Mouse (Mus musculus) gastrocnemius, postnatal 10 days (tissue): ENCODE results near the gene Pkd1l1. TPM values are rescaled to one million over a fixed set of nuclear protein-coding genes. Genes with fewer than 3 reads are reported as not detected.

Experiments
- DNase-seq: peaks from one replicate; pipeline ENCODE4 v3.0.0; 2021; ENCODE audit warnings: mixed read lengths
- total RNA-seq, 2 experiments: library from RNA; stranded (reverse); gene quantifications; 2 replicates each; pipeline ENCODE4 v1.2.3; 2021

The Pkd1l1 gene
- total RNA-seq, 2 experiments from 2014 or later: 0.05 to 0.12 TPM

- no peak for DNase-seq
These were observed 36.5 kb downstream of the Pkd1l1 start for GRCm38 (mm10) chr11:8936431-8937110.

GRCm38 (mm10) chr11:8916081-8916671, 56.9 kb downstream of the Pkd1l1 start:
- DNase-seq: no peak

DNA sequence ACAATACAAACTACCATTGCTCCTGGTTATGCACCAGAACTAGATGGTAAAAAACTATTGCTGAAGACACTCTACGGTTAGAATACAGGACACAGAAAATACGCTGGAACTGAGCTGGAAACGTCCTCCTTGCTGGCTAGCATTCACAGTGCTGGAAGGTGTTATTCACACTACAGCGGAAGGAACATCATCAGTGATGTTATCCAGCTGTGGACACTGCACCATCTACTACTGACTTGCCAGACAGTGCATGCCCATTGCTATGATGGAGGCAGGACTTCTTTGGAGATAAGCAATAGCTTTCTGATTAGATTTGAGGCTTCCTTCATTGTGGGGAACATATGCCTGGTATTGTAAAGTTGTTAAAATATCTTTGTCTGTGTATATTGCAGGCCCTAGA, 90.3 kb downstream of the Pkd1l1 start:
- DNase-seq: no peak

DNA sequence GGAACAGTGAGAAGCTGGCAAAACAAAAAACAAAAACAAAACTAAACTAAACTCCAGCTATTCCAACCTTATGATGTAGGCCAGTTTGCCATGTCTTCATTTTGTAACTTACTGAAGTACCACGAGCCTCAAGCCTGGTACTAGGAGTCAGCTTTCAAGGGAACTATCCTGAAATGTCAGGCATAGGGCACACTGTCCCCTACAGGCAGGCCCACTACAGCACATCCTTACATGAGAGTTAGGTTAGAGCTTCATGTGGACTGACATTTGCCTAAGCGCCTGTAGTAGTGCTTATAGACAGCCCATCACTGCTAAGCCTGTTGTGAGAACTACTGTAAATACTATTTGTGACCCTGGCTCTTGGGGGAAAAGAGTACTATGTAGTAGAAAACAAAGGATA, 91.5 kb downstream of the Pkd1l1 start:
- DNase-seq: no peak

DNA sequence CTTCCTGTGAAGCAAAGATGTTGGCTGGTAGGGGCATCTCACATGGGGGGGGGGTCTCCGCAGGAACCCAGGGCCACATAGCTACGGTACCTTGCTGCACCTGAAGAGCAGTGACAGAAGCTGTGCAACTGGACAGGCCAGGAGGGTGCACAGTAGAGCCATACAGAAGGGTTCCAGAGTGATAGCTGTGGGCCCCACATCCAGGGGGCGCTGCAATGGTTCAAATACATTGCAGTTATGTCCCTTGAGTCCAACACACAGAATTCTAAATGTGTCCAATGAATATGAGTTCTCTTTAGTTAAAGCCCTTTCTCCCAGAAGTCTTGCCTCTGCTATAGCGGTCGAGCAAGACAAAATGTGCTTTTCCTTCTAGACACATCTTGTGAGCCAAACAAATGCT, 103.0 kb downstream of the Pkd1l1 start:
- DNase-seq: no peak

GRCm38 (mm10) chr11:8866021-8866420, 107.0 kb downstream of the Pkd1l1 start:
- no peak for DNase-seq

DNA sequence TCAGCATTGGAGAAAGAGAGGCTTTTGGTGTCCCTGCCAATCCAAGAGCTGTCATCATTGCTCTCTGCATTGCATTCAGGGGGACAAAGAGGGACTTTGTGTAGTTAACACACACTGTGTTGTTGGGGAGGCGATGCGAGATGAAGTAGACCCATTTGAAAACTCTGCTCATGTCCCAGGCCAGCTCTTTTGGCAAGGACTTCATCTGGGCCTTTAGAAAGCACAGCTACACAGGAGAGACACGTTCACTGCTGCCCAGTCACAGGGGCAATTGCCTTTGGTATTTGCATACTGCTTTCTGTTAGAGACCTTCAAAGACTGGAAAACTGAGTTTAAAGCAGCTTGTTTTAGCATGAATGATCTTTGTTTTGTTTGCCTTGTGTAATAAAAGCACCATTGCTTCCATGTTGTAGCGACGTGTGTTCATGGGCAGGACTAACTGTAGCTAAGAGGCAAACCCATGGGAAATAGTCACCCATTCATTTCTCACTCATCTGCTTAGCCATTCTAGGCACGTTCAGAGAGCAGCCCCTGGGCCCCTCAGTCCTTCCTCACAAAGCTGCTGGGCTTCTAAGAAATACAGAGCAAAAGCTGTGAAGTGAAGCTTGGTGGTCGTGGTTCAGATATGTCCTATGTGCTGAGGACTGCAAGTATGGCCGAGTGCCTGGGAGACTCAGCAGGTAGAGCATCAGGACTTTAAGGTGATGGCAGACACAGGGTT, 109.0 kb downstream of the Pkd1l1 start:
- no peak for DNase-seq

GRCm38 (mm10) chr11:8862426-8862825, 110.6 kb downstream of the Pkd1l1 start:
- no peak for DNase-seq

DNA sequence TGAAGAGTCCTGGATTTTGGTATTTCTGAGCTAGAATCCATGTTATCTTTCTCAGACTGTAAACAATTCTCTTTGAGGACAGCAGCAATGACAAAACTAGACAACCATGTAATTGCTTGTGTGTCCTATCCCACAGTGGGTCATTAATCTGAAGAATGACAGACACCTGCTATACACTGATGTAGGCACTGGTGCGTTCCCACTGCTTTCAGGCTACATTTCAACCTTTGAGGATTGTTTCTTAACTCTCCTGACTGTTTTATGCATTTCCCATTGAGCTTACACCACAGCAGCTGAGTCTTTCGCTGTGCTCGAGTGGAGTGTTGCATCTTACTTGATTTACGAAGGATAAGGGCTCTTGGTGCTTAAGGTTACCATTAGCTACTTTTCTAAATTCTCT, 111.1 kb downstream of the Pkd1l1 start:
- DNase-seq: no peak

- DNase-seq: peak; percentile 16
These were observed 112.2 kb downstream of the Pkd1l1 start for GRCm38 (mm10) chr11:8860878-8861277.

DNA sequence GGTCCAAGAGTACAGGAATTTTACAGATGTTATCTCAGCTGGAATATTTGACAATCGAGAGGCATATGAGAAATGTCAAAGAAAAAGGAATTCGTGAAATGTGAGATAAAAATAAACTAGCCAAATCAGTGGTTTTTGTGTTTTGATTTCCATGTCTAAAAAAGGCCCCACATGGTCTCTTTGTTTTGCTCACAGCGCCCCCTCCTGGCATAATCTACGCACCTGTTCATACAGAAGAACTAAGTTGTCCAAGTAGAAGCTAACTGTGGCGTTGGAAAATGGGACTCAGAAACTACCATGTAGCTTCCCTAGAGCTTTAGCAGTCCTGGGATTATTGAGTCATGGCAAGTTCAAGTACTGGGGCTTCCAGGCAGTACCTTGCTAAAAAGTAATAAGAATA, 113.2 kb downstream of the Pkd1l1 start:
- peak; percentile 86 for DNase-seq

GRCm38 (mm10) chr11:8859041-8859440, 114.0 kb downstream of the Pkd1l1 start:
- DNase-seq: no peak

DNA sequence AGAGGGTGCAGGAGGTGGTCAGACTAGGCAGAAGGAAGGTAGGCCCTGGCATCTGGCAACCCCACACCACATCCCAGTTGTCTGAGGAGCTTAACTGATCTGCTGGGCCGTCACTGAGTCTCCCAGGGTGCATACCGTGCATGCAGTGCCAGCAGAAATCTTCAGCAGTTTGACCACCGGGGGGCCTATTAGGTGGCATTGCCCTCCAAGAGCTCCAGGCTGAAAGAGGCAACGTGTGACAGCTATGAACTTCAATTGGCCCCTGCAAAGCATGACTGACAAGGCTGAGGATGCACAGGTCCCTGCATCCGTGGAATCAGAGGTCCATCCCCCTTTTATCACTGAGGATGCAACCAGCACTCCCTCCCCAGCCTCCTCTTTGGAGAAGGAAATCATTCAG, 116.9 kb downstream of the Pkd1l1 start:
- DNase-seq: no peak

- no peak for DNase-seq
These were observed 125.0 kb downstream of the Pkd1l1 start for GRCm38 (mm10) chr11:8848049-8848448.

- DNase-seq: no peak
These were observed 125.4 kb downstream of the Pkd1l1 start for GRCm38 (mm10) chr11:8847627-8848026.

DNA sequence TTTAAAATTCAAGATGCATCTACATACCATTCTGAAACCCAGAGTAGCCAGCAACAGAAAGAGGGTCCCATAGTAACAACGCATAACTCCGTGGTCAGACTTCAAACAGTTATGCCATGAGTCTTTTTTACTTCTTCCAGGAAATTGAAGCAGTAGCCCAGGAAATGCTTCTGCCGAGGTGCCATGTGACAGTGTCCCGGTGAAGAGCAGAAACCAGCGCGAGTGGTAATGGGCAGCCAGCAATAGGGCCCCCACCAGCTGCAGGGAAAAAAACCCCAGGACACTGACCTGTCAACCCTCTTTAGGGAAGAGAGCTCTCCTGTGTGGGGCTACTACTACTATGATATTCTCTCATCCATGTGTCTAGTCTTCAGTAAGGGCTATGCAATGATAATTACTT, 136.9 kb downstream of the Pkd1l1 start:
- no peak for DNase-seq

DNA sequence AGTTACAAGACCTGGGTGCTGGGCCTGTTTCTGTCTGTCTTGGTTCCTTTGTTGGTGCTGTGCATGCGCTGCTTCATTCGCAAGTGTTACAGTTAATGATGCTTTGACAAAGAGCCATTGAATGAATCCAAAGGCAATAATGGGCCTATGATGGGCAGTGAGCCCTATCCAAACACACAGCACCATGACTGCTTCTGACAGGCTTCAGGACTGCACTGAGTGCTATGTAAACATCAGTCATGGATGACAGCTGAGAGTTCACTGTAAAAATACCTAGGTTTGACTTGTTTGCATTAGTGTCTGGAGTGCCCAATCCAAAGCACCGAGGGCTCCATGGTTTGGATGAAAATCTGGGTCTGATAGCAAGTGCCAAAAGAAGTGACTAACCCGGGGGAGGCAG, 138.9 kb downstream of the Pkd1l1 start:
- no peak for DNase-seq

- DNase-seq: no peak
These were observed 142.5 kb downstream of the Pkd1l1 start for GRCm38 (mm10) chr11:8830551-8830950.

GRCm38 (mm10) chr11:8829561-8829960, 143.5 kb downstream of the Pkd1l1 start:
- DNase-seq: no peak

DNA sequence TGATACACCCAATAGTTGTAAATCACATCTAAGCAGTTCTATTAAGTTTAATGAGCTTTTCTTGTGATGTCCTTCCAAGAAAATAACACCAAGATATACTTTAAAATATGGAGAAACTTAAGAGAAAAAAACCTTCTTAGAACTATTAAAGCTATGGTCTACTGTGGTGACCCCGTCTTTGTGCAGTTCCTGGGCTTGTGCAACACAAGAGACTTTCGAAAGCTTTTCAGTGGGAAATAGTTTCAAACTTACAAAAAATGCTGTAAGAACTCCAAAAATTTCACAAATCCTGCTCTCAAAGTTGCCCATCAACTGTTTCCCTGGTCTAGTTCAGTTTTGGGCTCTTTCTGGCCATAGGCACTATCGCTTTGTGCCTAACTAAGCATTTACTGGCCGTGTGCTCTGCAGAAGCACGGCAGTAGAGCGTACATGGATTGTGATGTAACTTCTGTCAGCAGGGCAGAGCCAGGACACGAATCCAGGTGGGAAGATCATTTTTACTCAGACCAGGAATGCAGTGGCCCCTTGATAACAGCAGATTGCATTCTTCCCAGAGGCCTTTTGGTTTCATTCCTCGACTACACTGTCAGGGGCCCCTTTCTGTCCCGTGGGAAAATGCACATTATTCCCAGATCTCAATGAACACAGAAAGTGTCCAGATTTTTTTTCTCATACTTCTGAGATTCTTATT, 144.1 kb downstream of the Pkd1l1 start:
- no peak for DNase-seq

DNA sequence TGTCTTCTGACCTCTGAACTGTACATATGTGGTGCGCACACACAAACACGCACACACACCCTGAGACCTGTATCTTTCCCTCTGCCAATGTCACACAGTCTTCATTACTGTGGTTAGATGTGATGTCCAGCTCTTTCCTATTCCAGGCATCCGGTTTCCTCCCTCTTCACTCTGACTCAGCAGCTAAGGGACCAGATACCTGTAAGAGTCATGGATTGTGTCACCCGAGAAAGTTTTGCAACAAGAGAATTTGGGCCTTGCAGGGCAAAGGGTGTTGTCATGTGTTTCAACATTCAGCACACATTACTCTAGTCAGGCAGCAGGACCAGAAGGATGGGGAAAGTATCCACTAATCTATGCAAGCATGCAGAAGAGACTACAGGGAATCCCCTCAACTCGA, 146.5 kb downstream of the Pkd1l1 start:
- DNase-seq: no peak

- DNase-seq: no peak
These were observed 147.0 kb downstream of the Pkd1l1 start for GRCm38 (mm10) chr11:8826046-8826445.

DNA sequence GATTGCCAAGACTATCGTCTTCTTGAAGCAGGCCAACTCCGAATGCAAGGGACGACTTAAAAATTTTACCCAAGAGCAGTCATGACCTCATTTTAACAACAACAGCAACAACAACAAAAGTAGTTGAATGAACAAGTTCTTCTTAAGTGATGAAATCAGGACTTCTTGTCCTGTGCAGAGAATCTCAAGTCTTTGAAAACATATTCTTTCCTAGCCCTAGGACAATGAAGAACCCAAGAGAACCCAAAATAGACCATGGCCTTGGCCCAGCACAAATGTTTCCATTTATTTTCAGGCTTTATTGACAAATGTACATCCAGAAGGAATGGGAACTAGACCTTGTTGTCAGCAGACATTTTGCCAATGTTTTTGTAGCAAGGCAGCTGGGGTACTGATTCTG, 147.7 kb downstream of the Pkd1l1 start:
- no peak for DNase-seq
